Mouse (Mus musculus) testis, adult 2 months (tissue): ENCODE data around the gene Gak.

Source experiments
- CTCF ChIP-seq: fragments of 200-500 bp; IDR thresholded peaks from 2 replicates; pipeline ENCODE4 v1.5.1; 2012; ENCODE audit warnings: low read depth, mild to moderate bottlenecking, inconsistent platforms, low read length, moderate library complexity; ENCODE audit not compliant: control insufficient read depth, insufficient read depth, insufficient replicate concordance
- POLR2A ChIP-seq: fragments of 200-500 bp; IDR thresholded peaks from 2 replicates; pipeline ENCODE4 v1.6.1; 2012; ENCODE audit warnings: low read depth, mild to moderate bottlenecking, inconsistent platforms, low read length, moderate library complexity; ENCODE audit not compliant: control insufficient read depth

GRCm38 (mm10) chr5:108521016-108521415, 108.5 kb downstream of the Gak start:
- TF ChIP-seq CTCF, result no peak
- no peak for TF ChIP-seq POLR2A
